Mouse (Mus musculus) embryo, embryonic 10.5 days (tissue): ENCODE measurements around the gene Gm11541.

ENCODE experiments used
- DNase-seq: peaks from one replicate; pipeline ENCODE4 v3.0.0-alpha.2; 2015; ENCODE audit warnings: low spot score

Gene Gm11541

DNA sequence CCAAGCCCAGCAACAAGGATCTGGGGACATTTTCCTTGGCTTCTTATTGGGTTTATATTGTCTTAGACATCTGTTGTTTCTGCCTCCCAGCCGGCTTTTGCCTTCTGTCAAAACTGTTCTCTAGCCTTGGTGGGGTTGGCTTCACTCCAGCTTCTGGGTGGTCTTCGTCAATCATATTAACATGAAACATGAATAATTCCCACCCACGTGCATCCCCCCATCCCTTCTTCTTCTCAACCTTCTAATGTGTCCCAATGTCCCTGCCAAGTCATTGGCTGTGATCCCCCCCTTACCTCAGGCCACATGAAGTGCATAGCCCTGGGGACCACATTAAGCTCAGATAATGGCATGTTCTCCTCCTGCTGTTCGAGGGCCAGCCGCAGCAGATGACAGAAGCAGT is at the start of gene Gm11541:
TSS of gene Gm11541 (minus strand) at position 28 of the 400 bp plus-strand sequence.
- DNase-seq = no peak

DNA sequence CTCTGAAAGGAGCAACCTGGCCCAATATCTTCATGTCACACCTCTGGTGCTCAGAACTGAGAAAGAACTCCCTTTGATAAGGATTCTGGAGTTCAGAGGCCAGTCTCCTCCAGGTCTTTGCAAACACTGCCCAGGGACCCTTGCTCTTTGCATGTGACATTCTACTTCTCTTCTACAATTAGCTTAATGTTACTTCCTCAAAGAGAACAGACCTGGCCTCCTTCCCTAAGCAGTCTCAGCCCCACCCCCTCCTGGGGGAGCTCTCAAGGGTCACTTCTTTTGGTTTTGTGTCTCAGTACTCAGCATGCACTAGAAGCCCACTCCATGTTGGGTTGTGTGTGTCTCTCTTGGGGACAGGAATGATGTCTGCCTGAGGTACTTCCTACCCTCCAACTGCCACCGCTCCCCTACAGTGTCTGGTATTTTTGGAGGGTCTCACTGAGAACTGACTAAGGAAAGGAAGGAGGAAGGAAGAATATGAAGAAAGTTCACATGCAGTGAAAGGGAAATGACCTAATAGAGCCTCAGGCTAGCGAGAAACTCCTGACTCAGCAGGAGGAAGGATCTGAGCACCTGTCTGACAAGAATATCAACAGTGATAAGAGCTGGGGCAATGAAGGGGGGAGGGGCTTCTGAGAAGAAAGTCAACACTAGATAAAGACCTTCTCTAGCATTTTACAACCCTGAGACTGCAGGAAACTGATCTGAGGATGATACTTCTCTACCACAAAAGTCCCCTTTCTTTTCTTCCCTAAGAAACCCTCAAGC is 48.8 kb upstream of the Gm11541 start:
- DNase-seq = no peak

DNA sequence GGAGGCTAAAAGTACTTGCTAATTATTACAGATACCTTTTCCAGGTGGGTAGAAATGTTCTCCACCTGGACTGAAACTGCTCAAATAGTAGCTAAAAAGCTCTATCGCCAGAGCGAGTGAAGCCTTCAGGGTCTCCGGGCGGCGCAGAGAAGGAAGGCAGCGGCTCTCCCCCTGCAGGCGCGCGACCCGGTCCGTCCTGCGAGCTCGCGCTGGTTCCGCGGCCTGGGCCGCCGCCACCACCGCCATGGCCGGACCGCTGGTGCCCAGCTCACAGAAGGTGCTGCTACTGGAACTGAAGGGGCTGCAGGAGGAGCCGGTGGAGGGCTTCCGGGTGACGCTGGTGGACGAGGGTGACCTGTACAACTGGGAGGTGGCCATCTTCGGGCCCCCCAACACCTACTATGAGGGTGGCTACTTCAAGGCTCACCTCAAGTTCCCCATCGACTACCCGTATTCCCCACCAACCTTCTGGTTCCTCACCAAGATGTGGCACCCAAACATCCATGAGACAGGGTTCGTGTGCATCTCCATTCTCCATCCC is 37.5 kb upstream of the Gm11541 start, which contains the start of gene Cdc34b:
TSS of gene Cdc34b (plus strand) at position 51 of the 541 bp plus-strand sequence.
- no peak for DNase-seq

DNA sequence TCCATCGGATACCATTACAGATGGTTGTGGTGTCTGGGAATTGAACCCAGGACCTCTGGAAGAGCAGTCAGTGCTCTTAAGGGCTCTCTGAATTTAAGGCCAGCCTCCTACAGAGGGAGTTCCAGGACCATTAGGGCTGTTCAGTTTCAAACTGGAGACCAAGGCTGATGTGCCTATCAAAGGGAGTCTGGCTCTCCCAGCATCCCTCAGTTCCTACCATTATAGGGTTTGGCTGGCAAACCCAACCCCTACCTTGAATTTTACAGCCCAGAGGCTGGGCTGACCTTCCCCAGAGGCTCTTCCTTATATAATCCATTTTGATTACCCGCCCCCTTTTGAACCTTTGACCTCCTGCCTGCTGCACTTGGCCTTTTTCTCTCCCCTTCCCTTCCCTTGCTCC is 31.4 kb upstream of the Gm11541 start:
- no peak for DNase-seq

DNA sequence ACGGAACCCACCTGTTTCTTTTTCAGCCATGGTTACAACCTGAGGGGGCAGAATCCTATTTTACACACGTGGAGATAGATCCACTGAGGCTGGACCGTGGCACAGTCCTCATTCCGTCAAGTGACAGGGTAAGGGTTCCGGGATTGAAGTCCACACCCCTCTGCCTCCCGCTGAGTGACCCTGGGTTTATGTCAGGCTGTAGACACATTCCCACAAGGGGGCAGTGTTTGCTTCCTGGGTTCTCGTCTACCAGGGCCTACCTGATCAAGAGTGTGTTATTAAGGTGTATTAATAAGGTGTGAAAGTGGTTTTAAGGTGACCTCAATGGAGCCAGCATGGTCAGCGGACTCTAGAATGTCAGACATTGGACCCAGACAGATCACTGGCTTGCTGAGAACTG is 28.5 kb upstream of the Gm11541 start:
- DNase-seq = peak; percentile 21

DNA sequence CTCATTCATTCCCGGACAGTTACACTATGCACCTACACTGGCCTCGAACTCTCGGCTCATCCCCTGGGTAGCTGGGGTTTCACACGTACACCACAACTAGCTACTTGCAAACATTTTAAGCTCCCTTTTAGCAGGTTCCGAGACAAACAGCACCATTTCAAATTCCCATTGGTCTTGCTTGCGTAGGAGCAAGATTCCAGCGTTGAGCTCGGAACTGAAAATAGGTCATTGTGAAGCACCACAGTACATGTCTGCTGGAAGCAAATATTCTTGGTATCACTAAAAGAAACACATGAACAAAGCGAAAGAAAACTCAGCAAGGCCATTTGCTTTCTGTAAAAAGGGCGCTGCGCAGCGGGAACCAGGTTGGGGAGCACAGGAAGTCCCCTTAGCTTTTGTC is 26.9 kb upstream of the Gm11541 start:
- no peak for DNase-seq

DNA sequence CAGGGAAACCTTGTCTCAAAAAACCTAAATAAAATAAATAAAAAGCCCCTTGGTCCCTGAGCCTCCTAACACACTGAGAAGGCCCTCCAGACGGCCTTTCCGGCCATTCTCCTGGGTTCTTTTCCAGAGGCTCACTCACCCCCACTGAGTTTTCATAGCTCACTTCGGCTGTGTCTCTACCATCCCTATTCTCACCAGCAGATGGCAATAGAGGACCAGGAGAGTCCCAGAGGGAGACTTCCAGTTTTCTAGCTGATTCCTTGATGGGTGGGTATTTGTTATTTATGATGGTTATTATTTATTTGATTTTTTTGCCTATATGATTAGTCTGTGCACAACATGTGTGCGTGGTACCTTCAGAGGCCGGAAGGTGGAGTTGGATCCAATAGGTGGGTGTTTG is 26.0 kb upstream of the Gm11541 start:
- DNase-seq = peak; percentile 82

DNA sequence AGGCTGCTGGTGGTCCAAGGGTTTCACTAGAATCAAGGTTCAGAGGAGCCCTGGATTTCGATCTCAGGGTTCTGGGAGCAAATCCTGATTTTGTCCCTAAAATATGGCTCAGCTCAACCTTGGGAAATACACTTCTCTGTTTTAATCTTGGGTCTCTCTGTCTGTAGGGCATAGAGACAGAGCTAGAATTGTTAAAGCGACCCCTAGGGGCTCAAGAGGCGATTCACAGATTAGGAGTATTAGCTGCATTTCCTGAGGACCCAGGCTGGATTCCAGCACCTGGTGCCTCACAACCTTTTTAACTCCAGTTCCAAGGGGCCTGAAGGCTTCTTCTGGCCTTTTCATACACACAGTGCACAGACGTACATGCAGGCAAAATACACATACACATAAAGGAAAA is 25.3 kb upstream of the Gm11541 start:
- DNase-seq = peak; percentile 24

DNA sequence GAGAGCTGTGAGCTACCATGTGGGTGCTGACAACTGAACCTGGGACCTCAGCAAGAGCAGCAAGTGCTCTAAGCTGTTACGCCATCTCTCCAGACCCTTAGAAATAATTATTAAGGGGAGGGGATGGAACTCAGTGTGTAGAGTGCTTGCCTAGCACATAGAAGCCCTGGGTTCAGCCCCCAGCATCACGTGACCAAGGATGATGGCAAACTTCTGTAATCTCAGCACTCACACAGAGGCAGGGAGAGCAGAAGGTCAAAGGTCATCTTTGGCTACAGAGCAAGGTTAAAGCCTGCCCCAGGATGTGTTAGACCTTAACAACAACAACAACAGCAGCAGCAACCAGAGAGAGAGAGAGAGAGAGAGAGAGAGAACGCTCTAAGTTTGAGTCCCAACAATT is 24.2 kb upstream of the Gm11541 start:
- DNase-seq = no peak

DNA sequence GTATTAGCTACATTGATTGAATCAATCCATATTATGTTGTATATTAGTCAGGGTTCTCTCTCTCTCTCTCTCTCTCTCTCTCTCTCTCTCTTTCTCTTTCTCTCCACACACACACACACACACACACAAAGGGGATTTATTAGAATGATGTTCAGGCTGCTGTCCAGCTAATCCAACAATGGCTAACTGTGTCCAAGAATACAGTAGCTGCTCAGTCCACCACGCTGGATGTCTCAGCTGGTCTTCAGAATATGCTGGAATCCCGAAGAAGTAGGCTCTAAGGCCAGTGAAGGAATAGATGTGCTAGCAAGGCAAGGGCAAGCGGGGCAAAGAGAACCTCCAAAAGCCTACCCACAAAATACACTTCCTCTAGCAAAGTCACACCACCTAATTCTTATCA is 23.0 kb upstream of the Gm11541 start:
- DNase-seq = no peak

DNA sequence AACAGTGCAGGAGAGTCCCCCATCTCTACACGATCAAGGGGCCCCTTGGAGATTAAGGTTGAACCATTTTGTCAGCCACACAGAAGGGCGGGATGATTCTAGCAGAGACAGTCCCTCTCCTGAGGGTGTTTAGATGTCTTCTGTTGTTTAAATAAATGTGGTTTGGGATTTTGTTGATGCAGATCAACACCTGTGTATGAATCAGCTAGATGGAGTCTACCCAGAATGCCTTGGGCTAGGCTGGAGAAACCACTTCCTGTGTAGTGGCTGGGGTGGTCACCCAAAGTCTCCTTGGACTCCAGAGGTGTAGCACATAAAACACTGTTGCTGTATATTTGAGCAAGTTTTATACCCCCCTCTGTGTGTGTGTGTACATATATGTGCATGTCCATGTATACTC is 14.9 kb upstream of the Gm11541 start:
- no peak for DNase-seq

DNA sequence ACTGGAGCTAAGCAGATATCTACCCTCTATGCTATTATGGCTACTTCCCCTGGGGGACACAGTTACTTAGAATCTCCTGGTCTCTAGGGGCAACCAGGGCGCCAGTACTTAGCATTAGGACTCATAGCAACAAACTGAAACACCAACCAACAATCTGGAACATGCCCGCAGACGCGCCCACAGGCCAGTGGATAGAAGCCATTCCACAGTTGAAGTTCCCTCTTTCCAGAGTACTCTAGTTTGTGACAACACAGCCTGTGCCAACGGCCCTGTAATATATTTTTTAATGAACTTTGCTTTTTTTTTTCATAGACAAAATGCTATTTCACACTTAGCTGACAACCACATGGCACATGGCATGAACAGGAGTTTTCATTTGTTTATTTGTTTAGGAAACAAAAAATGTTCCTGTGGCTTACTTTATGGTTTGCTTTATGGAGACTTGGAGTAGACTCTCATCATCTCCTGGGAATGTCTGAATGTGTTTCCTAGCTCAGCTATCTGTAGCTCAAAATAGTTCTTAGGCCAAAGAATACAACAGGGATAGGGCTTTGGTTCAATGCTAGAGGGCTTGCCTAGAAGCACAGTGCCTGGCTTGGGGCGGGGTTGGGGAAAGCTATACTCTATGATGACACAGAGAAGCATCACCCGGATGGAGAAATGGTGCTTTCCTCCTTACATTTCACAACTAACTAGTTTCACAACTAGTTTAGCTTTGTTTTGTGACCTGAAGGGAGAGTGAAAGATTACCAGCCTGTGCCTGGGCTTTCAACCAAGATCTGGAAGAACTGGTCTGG is 14.0 kb upstream of the Gm11541 start:
- no peak for DNase-seq

DNA sequence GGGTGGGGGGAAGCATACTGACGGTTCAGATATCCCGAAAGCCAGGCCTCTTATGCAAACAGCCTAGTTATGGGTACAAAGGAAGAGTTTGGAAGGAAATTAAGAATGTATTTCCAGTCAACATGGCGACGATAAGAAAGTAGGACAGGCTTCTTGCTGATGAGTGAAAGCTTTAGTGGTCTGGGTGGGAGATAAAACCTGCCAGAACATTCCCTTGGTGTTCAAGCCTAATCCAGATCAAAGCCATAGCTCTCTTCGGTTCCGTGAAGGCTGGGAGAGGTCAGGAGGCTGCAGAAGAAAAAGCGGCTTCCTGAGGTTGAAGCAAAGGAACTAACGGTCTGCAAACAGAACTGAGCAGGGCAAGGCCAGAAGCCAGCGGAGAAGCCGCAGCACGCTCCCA is 12.9 kb upstream of the Gm11541 start:
- no peak for DNase-seq

DNA sequence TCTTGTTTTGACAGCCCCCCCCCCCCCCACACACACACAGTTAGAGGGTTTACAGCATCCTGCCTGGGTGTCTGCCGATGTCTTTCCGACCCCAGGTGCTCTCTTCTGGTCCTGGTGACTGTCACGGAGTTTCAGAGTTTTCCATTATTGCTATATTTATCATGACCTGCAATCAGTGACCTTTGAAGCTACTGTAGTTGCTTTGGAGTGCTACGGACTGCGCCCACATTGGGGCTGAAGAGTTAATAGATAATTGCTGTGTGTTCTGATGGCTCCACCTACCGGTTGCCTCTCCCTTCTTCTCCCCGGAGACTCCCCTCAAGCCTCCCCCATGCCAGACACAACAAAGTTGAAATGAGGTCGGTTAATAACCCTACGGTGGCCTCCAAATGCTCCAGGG is 12.5 kb upstream of the Gm11541 start:
- peak; percentile 75 for DNase-seq

DNA sequence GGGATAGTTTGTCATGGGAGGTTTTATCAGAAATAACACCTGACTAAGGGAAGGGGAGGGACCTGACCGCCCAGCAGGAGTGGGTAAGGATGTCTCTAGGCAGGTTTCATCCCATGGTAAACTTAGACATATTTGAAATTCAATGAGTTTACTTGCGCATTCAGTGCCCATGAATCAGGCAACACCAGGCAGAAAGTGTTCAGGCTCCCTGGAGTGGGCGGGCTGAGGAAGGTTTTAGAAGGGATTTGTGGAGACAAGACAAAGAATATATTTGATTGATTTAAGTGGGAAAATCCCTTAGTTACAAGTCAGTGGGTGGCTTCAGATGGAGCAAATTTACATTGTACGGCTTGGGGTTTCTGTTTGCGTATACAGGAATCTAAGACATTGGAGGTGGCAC is 11.3 kb upstream of the Gm11541 start:
- DNase-seq = no peak

DNA sequence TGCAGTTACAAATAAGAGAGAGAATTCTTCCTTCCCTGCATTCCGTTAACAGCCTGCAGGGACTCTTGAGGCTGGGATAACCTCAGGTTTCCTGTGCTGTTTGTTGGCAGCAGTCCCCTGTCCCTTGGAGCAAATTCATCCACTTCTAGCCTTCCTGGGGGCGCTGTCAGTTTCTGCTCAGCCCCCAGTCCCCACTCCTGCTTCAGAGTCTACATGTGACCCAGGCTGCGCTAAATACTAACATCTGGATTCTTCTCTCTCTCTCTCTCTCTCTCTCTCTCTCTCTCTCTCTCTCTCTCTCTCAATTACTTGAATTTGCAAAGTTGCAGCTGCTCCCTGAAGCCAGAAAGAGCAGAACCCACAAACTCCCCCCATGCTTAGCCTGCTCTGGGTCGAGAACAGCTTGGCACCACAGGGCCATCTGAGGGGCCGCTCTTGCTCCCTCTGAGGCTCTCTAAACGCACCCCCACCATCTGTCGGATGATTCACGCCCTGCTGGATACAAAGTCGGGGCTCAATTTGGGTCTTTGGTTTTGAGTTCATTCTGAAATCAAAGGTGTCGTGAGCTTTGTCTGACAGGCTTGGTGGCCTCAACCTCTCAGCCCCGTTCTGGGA is 9.1 kb upstream of the Gm11541 start:
- DNase-seq = no peak

DNA sequence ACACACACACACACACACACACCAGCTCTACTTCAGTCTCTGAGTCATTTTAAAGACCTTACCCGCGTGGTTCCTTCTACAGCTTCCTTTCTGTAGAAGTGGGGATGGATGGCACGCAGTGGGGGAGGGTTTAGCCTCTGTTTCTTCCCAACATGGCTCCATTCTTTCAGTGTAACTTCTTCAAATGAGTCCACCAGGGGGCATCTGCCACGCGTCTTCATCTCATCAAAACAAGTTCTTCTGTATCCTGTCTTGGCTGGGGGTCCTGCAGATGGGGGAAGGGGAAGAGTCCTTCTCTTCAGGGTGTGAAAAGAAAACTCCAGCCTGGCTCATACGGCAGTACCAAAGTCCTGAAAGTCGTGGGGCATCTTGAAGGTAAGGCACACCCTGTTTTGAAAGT is 279 bp downstream of the Gm11541 start:
- DNase-seq = no peak

DNA sequence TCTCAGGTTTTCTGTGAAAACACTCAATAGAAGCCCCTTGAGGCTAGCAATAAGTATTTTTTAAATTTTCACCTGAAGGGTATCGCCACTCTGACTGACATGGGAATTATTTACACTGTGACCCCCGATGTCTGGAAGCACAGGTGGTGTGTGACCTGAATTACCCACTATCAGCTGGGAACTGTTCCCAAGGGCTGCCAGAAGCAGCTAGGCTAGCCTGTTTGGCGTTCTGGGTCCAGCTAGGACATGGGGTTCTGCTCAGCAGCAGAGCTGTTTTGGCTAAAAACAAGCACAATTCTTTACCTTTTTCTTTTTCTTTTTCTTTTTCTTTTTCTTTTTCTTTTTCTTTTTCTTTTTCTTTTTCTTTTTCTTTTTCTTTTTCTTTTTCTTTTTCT is 2.1 kb downstream of the Gm11541 start:
- DNase-seq = no peak

DNA sequence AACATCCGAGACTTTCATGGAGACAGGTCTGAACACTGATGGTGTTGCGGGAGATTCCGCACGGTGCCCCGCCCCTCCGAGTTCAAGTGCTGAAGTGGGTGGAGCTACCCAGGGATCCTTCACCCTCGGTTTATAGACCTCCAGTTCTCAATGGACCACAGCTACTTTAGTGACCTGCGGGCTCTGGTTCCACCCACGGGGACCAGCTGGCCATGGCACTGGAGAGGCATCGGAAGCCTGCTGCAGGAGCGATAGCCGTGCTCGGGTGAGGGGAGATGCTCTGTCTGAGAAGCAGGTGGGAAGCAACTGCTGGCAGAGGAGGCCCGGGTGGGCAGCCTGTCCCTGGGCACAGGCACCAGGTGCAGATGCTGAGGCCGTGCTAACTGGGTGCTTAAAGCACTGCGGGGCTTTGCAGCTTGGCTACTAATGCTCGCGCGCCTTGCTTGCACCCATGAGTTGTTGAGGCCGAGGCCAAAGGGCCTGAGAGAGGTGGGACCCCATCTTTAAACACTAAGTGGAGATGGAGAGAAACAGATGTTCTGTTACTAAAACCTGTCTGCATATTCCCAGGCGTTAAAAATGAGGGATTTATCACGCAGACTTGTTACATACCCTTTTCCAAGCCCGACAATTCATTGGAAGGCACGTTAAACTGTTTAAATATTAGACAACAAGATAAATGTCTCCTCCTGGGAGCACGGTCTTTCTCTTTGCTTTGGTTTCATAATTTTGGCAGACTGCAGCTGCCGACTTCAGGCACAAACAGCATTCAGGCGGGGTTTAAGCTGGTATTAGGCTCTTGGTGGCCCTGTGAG is 2.7 kb downstream of the Gm11541 start:
- DNase-seq = no peak

DNA sequence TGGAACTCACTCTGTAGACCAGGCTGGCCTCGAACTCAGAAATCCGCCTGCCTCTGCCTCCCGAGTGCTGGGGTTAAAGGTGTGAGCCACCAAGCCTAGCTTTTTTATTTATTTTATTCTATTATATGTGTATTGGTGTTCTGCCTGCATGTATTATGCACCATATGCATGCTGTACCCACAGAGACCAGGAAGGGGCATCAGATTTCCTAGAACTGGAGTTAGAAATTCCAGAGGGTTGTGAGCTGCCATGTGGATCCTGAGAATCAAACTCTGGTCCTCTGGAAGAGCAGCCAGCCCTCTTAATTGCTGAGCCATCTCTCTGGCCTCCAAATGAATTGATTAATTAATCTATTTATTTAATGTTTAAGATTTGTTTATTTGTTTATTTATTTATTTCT is 4.9 kb downstream of the Gm11541 start:
- no peak for DNase-seq

DNA sequence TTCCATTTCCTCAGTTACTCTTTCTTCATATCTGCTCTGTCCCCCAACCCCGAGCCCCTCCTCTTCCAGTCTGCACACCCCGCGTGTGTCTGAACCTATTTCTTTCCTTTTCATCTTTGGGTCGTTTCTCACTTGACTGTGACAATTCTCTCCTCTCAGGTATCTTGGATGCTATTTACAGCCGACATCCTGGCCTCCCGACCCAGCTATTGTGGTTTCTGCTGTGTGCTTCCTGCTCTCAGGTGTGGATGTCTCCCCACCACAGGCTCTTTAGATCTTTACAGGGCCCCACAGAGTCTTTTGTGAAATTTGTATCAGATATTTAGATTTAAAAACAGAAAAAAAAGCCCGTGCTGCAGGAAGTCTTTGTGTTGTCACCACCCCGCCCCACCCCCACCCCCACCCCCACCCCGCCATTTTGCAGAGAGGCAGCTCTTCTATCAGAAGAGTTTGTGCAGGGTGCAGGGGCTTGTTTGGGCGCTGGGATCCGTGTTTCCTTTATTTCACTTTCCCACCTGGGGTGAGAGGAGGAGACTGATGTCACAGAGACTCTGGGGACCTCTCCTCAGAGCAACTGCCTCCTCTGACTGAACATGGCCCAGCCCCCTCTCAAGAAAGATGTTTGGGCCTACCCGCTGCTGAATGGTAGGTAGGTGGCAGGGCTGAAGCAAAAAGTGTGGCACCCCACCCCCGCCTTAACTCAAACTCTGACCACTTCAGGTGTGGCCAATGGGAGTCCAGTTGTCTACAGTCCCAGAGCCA is 6.4 kb downstream of the Gm11541 start:
- no peak for DNase-seq
